Mouse (Mus musculus): ENCODE measurements around the gene Wdr4.
A peak's percentile ranks its signal among the peaks of the same experiment; 100 is the strongest.
"Not testable (repeated sequence)": the region's sequence is repeated elsewhere in the genome, so short reads cannot be mapped to it uniquely, and the experiment has no call there.

Gene Wdr4

GRCm38 (mm10) chr17:31519946-31520838 is at the start of gene Wdr4, which contains the start of gene Ndufv3:
Wdr4 (minus strand) TSS chr17:31519980.
Ndufv3 (plus strand) TSS chr17:31520115.
- DNase-seq (ENCODE audit: low read depth, low spot score): peak; percentile 99

GRCm38 (mm10) chr17:31566276-31566675 is 46.5 kb upstream of the Wdr4 start:
- DNase-seq (ENCODE audit: low read depth, low spot score): no peak

GRCm38 (mm10) chr17:31565141-31566056 is 45.6 kb upstream of the Wdr4 start:
- peak; percentile 26 for DNase-seq (ENCODE audit: low read depth, low spot score)

- DNase-seq (ENCODE audit: low read depth, low spot score): no peak
These were observed 45.0 kb upstream of the Wdr4 start for GRCm38 (mm10) chr17:31564858-31565140.

- peak; percentile 100 for DNase-seq (ENCODE audit: low read depth, low spot score)
These were observed 44.5 kb upstream of the Wdr4 start, which contains the start of gene Pknox1 for GRCm38 (mm10) chr17:31564015-31564857. Pknox1 (plus strand) TSS chr17:31564734.

GRCm38 (mm10) chr17:31563632-31564014 is 43.8 kb upstream of the Wdr4 start:
- no peak for DNase-seq (ENCODE audit: low read depth, low spot score)

GRCm38 (mm10) chr17:31559021-31559789 is 39.4 kb upstream of the Wdr4 start:
- DNase-seq (ENCODE audit: low read depth, low spot score): no peak

- DNase-seq (ENCODE audit: low read depth, low spot score): no peak
These were observed 38.3 kb upstream of the Wdr4 start for GRCm38 (mm10) chr17:31557947-31558542.

GRCm38 (mm10) chr17:31557124-31557880 is 37.5 kb upstream of the Wdr4 start:
- no peak for DNase-seq (ENCODE audit: low read depth, low spot score)

- DNase-seq (ENCODE audit: low read depth, low spot score): no peak
These were observed 36.5 kb upstream of the Wdr4 start for GRCm38 (mm10) chr17:31556253-31556652.

GRCm38 (mm10) chr17:31552601-31553000 is 32.8 kb upstream of the Wdr4 start:
- DNase-seq (ENCODE audit: low read depth, low spot score): not testable (repeated sequence)

GRCm38 (mm10) chr17:31549389-31549788 is 29.6 kb upstream of the Wdr4 start:
- DNase-seq (ENCODE audit: low read depth, low spot score): no peak

GRCm38 (mm10) chr17:31547974-31548373 is 28.2 kb upstream of the Wdr4 start:
- DNase-seq (ENCODE audit: low read depth, low spot score): no peak

GRCm38 (mm10) chr17:31546444-31547196 is 26.8 kb upstream of the Wdr4 start:
- no peak for DNase-seq (ENCODE audit: low read depth, low spot score)

- no peak for DNase-seq (ENCODE audit: low read depth, low spot score)
These were observed 23.8 kb upstream of the Wdr4 start for GRCm38 (mm10) chr17:31543574-31543973.

GRCm38 (mm10) chr17:31541460-31541831 is 21.7 kb upstream of the Wdr4 start:
- no peak for DNase-seq (ENCODE audit: low read depth, low spot score)

GRCm38 (mm10) chr17:31540809-31541459 is 21.2 kb upstream of the Wdr4 start:
- no peak for DNase-seq (ENCODE audit: low read depth, low spot score)

GRCm38 (mm10) chr17:31540101-31540500 is 20.3 kb upstream of the Wdr4 start:
- no peak for DNase-seq (ENCODE audit: low read depth, low spot score)

All from retina, adult 2 months (tissue).